Mouse (Mus musculus) induced T-regulatory cell, adult 2 months (primary cell): Measurements from ENCODE around the gene Spib.
A peak's percentile ranks its signal among the peaks of the same experiment; 100 is the strongest.

Experiments used
- DNase-seq: peaks from one replicate; pipeline ENCODE4 v3.0.0-alpha.2; 2012; ENCODE audit warnings: low read depth

Spib gene

DNA sequence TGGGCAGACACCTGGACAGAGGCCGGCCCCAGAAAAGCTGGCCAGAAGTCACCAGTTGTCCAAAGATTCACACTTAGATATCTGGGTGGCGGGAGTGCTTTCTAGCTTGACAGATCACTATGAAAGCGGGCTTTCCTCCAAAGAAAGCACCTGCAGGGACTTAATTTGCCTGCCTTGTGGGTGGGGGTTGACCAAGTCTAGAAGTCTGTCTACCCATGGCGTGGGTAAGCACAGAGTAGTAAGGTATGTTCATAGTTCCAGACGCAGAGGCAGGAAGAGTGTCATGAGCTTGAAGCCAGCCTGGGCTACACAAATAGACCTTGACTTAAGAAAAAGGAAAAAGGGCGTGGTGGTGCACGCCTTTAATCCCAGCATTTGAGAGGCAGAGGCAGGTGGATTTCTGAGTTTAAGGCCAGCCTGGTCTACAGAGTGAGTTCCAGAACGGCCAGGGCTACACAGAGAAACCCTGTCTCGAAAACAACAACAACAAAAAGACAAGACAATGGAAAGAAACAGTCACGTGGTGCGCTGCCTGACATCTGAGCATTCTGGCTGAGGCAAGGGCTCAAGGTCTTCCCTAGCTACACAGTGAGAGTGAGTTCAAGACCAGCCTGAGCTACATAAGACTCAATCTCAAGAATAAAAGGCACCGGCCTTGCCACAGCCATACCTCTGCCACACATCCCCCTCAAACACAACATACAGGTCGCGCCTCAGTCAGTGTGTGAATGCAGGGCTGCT, 5.3 kb downstream of the Spib start:
- DNase-seq = no peak

DNA sequence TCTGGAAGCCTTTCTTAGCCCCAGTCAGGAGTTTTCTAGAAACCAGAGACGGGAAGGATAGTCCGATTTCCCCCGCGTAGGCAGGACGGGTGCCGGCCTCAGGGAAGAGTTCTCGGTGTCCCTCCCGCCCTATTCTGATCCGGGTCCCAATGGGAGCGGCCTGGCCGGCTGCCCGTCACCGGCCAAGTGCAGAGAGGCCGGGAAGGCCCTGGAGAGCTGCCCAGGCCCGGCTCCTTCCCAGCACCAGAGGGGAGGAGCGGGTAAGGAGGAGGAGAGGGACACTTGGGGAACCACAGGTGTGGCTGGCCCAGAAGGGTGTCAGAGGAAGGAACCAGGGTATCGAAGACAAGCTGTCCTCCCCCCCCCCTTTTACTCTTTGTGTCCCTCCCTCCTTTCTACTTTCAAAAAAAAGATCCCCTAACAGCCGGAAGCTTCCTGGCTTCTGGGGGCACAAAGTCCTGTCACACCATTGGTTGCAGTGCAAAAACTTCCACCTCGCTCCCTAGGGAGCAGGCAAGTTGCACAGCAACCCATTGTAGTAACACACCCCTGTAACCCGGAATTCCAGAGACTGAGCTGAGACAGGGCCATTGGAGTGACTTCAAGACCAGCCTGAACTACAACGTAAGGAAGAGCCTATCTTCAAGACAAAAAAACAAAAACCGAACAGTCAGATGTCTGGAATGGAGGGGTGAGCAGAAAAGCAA, 6.6 kb downstream of the Spib start:
- no peak for DNase-seq

DNA sequence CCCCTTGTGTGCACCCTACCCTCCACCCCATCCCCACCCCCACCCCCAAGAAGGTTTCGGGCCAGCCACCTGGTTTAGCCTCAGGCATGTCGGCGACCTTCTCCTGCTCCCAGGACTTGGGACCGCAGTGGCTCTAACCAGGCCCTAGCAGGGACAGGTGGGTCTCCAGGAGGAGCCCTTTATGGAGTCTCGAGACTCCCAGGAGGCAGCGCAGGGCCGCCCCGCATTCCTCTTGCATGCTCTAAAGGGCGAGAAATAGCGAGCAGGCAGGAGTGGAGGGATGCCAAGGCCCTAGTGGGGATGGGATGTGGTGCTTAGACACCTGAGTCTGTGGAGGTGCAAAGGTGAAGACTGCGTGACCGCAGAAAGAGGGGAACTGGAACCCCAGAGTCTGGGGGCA, 7.4 kb downstream of the Spib start, which contains the start of gene Mybpc2:
Mybpc2 (minus strand) TSS at position 155 of the 400 bp plus-strand sequence.
- no peak for DNase-seq

DNA sequence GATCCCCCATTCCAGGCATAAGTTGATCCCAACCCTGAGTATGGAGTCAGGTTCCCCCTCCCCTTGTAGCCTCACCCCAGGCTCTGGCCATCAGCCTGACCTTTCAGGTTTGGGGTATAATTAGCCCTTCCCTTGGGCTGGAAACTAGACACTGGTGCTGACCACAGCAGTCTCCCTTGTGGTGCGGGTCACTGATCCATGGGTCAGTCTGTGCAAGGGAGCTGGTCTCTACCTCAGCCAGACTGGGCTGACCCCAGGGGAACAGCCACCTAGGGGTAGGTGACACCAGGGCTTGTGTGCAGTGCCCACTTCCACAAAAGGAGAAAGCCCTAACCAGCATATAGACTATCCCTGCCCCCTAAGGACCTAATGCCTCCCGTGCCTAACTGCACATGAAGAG, 8.8 kb downstream of the Spib start:
- DNase-seq = no peak

DNA sequence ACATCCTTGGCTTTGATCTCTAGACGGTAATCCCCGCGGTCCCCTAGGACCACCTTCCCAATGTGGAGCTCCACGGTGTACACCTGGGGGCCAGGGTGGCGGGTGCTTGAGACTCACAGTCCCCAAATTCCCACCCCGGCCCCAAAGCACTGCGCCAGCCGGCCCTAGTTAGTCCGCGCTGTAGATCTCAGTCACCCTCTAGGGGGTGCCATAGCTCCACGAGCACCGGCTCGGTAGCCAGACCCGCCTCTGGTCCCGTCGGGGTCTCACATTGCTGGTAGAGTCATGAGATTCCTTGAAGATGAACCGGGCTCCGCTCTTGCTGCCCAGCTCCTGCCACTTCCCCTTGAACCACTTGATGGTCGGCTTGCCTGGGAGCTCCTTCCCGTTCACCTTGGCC, 10.2 kb downstream of the Spib start:
- peak; percentile 60 for DNase-seq

DNA sequence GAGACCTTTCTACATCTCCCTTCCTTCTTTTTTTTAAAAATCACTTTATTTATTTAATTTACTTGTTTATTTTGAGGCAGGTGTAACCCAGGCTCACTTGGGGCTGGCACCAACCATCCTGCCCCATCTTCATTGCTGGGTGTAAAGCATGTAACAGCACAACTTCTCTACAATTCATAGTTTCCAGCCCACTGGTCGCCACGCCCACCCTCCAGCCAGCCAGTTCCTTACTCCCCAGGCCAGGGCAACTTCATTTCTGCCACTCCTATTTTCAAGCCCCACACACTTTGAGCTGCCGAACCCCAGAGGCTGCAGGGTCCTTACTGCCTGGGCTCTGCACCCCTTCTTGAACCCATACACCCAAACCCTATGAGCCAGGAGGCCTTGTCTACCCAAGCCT, 10.9 kb downstream of the Spib start:
- no peak for DNase-seq

DNA sequence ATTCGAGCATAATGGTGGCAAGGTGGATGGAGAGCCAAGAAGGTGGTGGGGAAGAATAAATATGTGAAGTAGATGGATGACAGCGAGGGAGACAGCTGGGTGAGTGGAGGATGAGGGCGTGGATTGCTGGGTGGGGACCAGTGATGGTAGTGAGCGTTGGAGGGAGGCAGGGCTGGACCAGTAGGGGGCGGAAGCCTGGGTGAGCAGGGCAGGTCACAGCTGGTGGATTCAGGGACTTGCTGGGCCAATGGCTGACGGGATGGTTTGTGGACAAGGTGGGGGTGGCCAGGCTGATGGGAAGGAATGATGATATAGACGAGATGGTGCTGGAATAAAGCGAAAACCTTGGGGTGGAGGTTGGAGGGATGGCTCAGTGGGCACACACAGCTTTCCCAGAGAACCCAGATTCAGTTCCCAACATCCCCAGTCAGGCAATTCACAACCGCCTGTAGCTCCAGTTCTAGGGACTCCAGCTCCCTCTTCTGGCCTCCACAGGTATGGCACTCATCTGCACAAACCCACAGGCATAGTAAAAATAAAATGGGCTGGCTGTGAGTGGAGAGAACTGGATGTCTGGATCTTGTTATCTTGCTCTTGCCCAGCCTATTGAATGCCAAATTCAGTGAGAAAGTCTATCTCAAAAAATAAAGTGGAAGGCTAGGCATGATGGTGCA, 12.5 kb downstream of the Spib start:
- peak; percentile 43 for DNase-seq

DNA sequence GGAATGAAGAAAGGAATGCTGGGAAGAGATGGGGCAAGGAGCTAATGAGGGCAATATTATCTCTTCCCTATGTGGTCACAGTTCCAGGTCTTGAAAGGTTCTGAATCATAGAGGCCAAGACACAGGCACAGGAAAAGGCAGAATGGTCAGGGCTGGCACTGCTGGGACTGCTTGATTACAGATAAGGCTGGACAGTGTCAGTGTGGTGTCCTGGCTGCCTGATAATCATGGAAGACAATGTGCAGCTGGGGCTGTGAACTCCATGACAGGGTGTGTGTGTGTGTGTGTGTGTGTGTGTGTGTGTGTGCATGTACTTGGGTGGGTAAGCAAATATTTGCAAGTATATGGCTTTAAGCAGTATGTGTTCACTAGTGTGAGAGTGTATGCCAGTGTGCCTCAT, 24.4 kb downstream of the Spib start:
- DNase-seq = no peak

DNA sequence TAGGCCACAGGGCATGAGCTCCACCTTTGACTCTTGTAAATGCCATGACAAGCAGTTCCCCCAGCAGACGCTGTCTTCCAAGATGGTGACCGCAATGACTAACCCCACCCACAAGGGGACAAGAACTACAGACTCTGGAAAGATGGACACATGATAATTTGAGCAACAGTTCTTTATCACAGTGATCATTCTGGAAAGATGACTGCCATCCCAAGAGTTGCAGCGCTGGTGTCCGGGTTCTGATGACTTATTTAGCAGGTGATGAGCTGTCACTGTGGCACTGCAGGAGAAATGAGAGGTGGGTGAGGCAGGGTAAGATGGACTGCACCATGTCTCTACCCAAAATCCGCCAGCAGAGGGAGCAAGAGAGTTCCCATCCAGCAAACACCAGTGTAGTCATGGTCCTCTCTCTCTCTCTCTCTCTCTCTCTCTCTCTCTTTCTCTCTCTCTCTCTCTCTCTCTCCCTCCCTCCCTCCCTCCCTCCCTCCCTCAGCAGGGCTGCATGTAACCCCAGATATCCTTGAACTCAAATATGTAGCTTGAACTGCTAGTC, 30.2 kb downstream of the Spib start:
- peak; percentile 89 for DNase-seq

DNA sequence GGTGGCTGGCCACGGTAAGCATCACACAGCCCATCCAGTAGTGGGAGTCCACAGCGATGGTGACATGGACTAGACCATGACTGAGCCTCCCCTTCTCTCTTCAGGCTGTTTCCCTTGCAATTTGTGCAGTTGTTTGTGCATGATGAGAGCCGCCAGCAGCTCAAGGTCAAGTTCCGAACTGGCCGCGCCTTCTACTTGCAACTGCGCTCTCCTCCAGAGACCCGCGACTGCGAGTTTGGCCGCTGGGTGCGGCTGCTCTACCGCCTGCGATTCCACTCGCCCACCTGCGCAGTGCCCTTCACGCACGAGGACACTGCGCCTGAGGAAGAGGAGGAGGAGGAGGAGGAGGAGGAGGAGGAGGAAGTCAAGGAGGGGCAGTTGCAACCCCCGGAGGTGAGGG, 31.8 kb downstream of the Spib start:
- DNase-seq = no peak

DNA sequence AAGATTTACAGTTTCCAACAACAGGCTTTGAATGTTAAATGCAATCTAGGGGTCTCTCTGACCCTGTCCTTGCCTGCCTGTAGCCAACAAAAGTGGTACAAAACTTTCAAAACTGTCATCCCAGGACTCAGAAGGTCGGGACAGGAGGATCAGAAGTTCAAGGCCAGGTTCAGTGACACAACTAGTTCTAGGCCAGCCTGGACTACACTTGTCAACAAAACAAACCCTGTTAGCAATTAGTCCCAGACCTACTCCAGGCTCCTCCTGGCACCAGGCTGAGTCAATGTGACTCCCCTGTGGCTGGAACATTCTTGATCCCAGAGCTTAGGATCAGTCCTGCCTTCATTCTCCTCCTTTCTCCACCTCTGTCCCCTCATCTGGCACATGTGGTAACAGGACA, 32.9 kb downstream of the Spib start:
- DNase-seq = no peak

DNA sequence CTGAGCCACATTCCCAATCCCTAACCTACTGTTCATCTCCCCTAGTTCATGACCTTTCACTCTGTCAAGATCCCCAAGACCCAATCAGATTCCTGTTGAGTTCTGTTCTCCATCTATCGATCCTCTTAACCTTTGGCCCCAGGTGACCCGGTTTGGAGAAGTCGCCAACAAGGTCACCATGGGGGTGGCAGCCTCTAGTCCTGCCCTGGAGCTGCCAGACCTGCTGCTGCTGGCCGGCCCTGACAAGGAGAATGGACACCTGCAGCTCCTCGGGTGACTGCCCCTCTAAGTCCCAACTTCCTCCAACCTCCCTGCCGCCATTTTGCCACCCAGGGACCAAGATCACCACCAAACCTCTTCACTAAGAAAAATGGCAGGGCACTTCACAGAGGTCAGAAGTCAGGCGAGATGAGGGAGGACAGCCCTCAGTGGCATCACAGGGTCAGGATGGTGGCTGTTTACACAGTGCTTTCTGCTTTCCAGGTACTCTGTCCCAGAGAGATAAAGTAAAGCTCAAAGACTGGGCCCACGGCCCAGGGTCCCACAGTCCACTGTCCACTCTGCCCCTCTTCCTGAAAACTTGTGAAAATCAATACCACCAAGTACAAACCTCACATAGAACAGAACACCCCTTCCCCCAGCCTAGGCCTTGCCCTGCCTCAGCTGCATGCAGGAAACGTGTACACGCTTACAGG, 34.4 kb downstream of the Spib start:
- DNase-seq = no peak

DNA sequence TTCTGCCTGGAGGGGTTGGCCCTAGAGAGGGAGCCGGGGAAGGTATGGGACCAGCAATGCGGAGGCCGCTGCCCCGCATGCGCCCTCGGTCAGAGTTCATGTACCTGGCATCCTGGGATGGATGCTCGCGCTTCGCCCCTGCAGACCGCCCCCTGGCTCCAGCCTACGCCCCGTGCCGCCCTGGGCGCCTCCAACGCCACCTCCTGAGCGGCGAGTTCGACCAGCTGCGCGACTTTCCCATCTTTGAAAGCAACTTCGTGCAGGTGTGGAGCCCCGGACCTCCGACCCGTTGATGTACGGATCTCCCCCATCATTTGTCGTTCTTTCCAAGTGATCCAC, 35.1 kb downstream of the Spib start:
- no peak for DNase-seq

DNA sequence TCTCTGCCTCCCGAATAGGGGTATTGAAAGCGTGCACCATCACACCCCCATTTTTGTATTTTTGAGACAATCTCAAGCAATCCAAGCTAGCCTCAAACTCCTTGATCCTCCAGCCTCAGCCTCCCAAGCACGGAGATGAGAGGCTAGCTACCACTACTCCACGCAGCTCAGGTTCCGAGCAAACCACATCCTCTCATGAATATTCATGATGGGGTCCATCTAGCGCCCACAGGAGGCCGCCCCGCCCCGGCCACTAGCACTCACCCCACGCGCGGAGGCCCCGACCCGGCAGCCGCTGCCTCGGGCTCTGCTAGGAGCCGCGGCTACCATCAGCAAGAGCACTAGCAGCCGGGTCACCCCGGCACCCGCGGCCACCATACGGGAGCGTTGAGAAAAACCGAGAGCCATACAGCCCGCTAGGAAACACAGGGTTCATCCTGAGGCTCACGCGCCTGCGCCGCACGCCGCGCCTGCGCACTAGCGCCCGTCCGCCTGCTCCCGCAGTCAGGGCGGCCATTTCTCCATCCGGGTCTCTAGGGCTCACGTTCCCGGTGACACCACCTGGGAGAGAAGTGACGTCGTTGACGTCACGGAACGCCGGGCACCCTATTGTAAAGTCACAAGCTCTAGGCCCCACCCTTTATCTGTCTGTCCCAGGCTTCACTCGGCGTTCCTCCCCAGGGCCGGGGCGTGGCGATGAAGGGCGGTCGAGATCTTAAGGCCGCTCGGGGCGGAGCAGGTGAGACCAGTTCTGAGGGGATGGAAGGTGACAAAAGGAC, 35.7 kb downstream of the Spib start, which contains the start of the genes Emc10 and Fam71e1:
Emc10 (minus strand) TSS at position 538 of the 779 bp plus-strand sequence.
Fam71e1 (plus strand) TSS at position 590 of the 779 bp plus-strand sequence.
- DNase-seq = peak; percentile 100

DNA sequence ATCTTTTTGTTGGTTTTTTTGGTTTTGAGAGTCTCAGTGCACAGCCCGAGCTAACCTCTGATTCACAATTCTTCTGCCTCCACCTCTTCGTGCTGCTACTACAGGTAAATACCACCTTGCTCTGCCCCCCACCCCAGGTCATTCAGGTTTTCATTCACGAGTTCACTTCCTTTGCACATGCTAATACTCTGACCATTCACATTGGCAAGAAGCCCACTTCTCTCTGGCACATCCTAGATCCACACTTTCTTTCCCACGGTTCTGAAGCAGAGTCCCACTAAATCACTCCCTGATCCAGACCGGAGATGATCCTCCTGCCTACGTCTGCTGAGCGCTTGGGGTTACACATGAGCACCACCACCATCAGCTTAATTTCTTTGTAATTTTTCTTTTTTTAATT, 36.8 kb downstream of the Spib start:
- no peak for DNase-seq

DNA sequence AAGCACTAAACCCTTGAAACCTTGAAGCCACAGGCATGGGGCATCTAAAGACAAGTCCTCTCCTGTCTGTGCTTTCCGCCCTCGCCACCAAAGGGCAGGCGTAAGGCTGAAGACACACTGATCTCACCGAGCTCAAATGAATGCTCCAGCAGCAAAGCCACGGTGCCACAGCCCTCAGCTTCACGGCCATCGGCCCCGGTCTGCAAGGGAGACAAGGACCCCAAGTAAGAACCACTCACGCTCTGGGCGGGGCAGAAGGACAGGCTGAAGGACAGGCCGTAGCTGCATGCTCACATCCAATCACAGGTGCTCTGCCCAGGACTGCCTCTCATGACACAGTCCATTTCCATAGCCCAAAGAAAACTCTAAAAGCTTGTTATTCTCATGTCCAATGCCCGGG, 37.2 kb downstream of the Spib start:
- DNase-seq = no peak

DNA sequence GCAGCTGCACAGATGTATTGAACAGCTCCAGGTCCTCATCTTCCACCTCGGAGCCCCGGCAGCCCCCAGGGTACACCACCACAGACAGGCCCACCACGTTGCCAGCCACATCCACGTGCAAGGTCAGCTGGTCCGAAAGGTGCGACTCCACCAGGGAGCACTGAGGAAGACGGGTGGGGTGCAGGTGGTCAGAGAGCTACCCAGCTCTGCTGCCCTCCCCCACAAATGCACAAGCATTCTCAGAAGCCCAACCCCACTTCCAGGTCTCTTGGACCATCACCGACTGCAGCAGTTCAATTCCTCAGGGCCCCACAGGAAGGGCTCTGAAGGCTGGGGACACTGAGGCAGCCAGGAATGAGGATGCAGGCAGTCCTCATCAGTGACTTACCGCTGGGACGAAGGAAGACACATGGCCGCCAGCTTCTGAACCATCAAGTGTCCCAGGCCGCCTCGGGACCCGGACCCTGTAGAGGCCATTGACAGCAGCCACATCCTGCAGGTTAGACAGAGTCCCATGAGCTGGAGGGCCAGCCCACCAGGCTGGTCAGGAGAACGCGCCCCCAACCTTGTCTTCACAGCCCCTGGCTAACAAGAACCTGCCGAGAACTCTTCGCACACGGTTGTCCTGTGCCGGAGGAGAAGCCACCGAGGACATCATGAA, 39.6 kb downstream of the Spib start:
- DNase-seq = no peak

DNA sequence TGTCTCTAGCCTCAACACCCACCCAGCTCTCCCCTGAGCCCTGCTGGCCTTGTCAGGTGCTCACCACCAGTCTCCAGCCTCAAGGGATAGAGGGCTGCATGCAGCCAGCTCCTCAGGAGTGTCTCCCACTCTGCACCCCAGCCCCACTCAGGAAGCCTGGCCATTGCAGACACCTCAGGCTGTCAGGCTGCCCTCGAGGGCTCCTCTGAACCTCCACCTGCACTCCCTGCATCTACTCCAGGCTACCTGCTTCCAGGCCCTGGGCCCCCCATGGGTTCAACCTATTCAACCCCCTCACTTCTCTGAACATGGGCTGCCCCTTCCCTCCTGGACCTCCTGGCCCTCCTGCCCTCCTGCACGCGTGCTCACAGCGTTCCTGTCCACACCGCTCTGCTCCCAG, 40.5 kb downstream of the Spib start:
- DNase-seq = no peak

DNA sequence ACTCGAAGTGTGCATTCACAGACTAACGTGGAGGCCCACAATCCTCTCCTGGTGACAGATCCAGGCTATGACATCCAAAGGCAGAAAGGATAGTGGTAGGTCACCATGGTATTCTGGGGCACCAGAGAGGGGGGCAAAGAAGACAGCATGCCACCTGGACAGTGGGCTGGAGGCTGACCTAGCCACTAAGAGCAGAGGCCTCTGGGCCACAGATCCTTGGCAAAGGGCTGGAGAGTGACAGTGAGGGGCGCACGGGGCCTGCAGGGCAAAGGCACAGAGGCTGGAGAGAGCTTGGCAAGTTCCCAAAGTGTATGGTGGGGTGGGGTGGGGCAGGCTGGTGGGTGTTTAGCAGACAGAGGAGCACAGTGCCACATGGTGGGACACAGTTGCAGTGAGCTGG, 41.6 kb downstream of the Spib start:
- no peak for DNase-seq

DNA sequence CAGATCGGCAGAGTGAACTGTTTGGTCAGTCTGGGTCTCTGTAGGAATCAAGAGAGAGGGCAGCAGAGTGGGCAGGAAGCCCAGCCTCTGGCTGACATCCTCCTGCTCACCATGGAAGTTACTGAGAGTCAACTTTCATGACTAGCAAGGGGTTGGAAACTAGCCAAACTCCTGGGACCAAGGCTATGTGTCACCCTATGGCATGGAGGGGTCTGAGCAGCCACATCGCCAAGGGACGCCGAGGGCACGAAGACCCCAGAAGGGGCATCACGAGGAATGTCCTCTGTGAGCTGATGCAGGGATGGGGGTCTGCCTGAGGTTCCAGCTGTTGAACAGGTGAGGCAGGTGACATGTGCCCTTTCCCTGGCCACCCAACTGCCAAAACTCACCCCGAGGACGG, 43.3 kb downstream of the Spib start:
- no peak for DNase-seq

DNA sequence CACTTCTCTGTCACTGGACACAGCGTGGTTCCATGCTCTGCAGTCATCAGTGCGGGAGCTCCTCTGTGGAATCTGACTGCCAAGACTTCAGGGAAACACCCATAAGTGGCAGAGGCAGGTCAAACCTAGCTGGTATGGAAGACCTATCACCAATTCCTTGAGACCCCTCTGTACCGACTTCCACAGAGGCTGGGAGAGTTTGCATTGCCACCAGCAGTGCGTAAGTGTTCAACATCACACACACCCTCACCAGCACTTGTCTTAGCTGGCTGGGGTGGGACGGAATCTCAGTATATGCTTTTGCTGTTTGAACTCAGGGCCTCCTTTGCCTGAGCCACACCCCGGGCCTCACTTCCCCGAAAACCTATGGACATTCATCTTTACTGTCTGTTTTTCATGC, 43.9 kb downstream of the Spib start:
- no peak for DNase-seq
